Mouse (Mus musculus) intestine, embryonic 14.5 days (tissue): ENCODE results near the gene Slc35e3. TPM values are rescaled to one million over a fixed set of nuclear protein-coding genes. Genes with fewer than 3 reads are reported as not detected.

Source experiments
- ATAC-seq: fragments of 200-750 bp; cut with Nextera tagmentation; replicated peaks from 2 replicates; pipeline ENCODE4 v1.8.0; 2017; ENCODE audit warnings: low read depth, moderate number of reproducible peaks, moderate TSS enrichment, moderate library complexity; ENCODE audit not compliant: low FRiP score, low TSS enrichment
- DNase-seq: peaks from one replicate; pipeline ENCODE4 v3.0.0-alpha.2; 2018; ENCODE audit warnings: low spot score
- H3K27ac ChIP-seq: fragments of 300-500 bp; sonication (generic); 2 replicates; pipeline ENCODE4 v1.5.1; 2014; ENCODE audit warnings: low read depth, mild to moderate bottlenecking, control low read depth
- H3K27me3 ChIP-seq: fragments of 300-500 bp; sonication (generic); replicated peaks from 2 replicates; pipeline ENCODE4 v1.6.1; 2014; ENCODE audit warnings: low read length, control low read depth; ENCODE audit not compliant: control insufficient read depth, insufficient read depth
- H3K36me3 ChIP-seq: fragments of 300-500 bp; sonication (generic); 2 replicates; pipeline ENCODE4 v1.6.1; 2014; ENCODE audit warnings: low read length, control low read depth; ENCODE audit not compliant: control insufficient read depth, insufficient read depth
- H3K4me1 ChIP-seq: fragments of 300-500 bp; sonication (generic); replicated peaks from 2 replicates; pipeline ENCODE4 v1.6.1; 2014; ENCODE audit warnings: low read length, control low read depth, mixed read lengths; ENCODE audit not compliant: control insufficient read depth, insufficient read depth
- H3K4me2 ChIP-seq: fragments of 300-500 bp; sonication (generic); 2 replicates; pipeline ENCODE4 v1.6.1; 2014; ENCODE audit warnings: low read length
- H3K4me3 ChIP-seq: fragments of 300-500 bp; sonication (generic); 2 replicates; pipeline ENCODE4 v1.5.1; 2014; ENCODE audit warnings: low read depth, low read length, control low read depth, mixed read lengths
- H3K9ac ChIP-seq: fragments of 300-500 bp; sonication (generic); 2 replicates; pipeline ENCODE4 v1.6.1; 2014; ENCODE audit warnings: mild to moderate bottlenecking, low read length
- H3K9me3 ChIP-seq: fragments of 300-500 bp; sonication (generic); 2 replicates; pipeline ENCODE4 v1.6.1; 2016; ENCODE audit warnings: low read length, control low read depth; ENCODE audit not compliant: control insufficient read depth
- WGBS: fragments of 180-500 bp; shearing (Covaris S2); extraction: QIAGEN DNeasy Blood & Tissue Kit; methylation state at CpG from one replicate; pipeline ENCODE4 v1.1.7; 2014; 5-methylcytosine and 5-hydroxymethylcytosine counted together
- polyA plus RNA-seq: library from polyadenylated mRNA; unstranded; fragments of >200 nt; fragmentation: Nextera tagmentation; extraction: Ambion mirVana; gene quantifications from 2 replicates; pipeline ENCODE4 v1.2.1, GENCODE M21; 2014

Slc35e3 gene
- polyA plus RNA-seq, 1 experiment from 2014 or later, result 10.8 TPM

- H3K4me3 ChIP-seq, result no peak overlapping the region
- H3K27me3 ChIP-seq, result no peaks in the 10 kb centered on the region
- H3K9ac ChIP-seq, result no peak overlapping the region
- H3K36me3 ChIP-seq, result peaks cover 84% of the 10 kb centered on the region
- no peak overlapping the region for H3K4me2 ChIP-seq
- DNase-seq (no peak), ATAC-seq (no peak)
- H3K4me1 ChIP-seq, result no peaks in the 10 kb centered on the region
- 96% methylated on average over 10 of the region's 10 CpGs for WGBS
- no peaks in the 10 kb centered on the region for H3K9me3 ChIP-seq
- no peak overlapping the region for H3K27ac ChIP-seq
Measured at GRCm38 (mm10) chr10:117691389-117691968, 54.7 kb downstream of the Slc35e3 start.

- H3K4me3 ChIP-seq, result no peak overlapping the region
- no peak overlapping the region for H3K27ac ChIP-seq
- 96% methylated on average over 3 of the region's 3 CpGs for WGBS
- H3K4me1 ChIP-seq, result no peaks in the 10 kb centered on the region
- H3K4me2 ChIP-seq, result no peak overlapping the region
- DNase-seq, result no peak
- H3K9me3 ChIP-seq, result no peaks in the 10 kb centered on the region
- H3K36me3 ChIP-seq, result peaks cover 78% of the 10 kb centered on the region
- no peak overlapping the region for H3K9ac ChIP-seq
- H3K27me3 ChIP-seq, result no peaks in the 10 kb centered on the region
- no peak for ATAC-seq
Measured at GRCm38 (mm10) chr10:117690770-117691296, 55.3 kb downstream of the Slc35e3 start.

GRCm38 (mm10) chr10:117690101-117690352 lies 56.1 kb downstream of the Slc35e3 start:
- no peaks in the 10 kb centered on the region for H3K27me3 ChIP-seq
- DNase-seq (no peak), ATAC-seq (no peak)
- H3K9me3 ChIP-seq, result no peaks in the 10 kb centered on the region
- no peak overlapping the region for H3K9ac ChIP-seq
- no peak overlapping the region for H3K4me3 ChIP-seq
- WGBS, result 89% methylated on average over 2 of the region's 2 CpGs
- no peak overlapping the region for H3K27ac ChIP-seq
- peaks cover 70% of the 10 kb centered on the region for H3K36me3 ChIP-seq
- no peaks in the 10 kb centered on the region for H3K4me1 ChIP-seq
- no peak overlapping the region for H3K4me2 ChIP-seq

- ATAC-seq, result no peak
- Histone ChIP-seq H3K27ac (no peak overlapping the region), H3K4me3 (no peak overlapping the region), H3K9me3 (no peaks in the 10 kb centered on the region), H3K36me3 (peaks cover 64% of the 10 kb centered on the region), H3K4me1 (no peaks in the 10 kb centered on the region), H3K4me2 (no peak overlapping the region), H3K27me3 (no peaks in the 10 kb centered on the region), H3K9ac (no peak overlapping the region)
- 96% methylated on average over 11 of the region's 11 CpGs for WGBS
- no peak for DNase-seq
Measured at GRCm38 (mm10) chr10:117689297-117690100, 56.7 kb downstream of the Slc35e3 start.

- Histone ChIP-seq H3K9ac (no peak overlapping the region), H3K36me3 (peaks cover 57% of the 10 kb centered on the region), H3K4me3 (no peak overlapping the region), H3K4me1 (no peaks in the 10 kb centered on the region), H3K4me2 (no peak overlapping the region), H3K9me3 (no peaks in the 10 kb centered on the region), H3K27me3 (no peaks in the 10 kb centered on the region), H3K27ac (no peak overlapping the region)
- ATAC-seq, result peak; percentile 72
- 86% methylated on average over 13 of the region's 13 CpGs for WGBS
- DNase-seq, result no peak
Measured at GRCm38 (mm10) chr10:117688204-117689151, 57.7 kb downstream of the Slc35e3 start.

- no peak overlapping the region for H3K9ac ChIP-seq
- no peak for ATAC-seq
- H3K27ac ChIP-seq, result no peak overlapping the region
- WGBS, result 86% methylated on average over 7 of the region's 7 CpGs
- no peak for DNase-seq
- no peak overlapping the region for H3K4me2 ChIP-seq
- peaks cover 50% of the 10 kb centered on the region for H3K36me3 ChIP-seq
- no peaks in the 10 kb centered on the region for H3K4me1 ChIP-seq
- H3K27me3 ChIP-seq, result no peaks in the 10 kb centered on the region
- H3K9me3 ChIP-seq, result no peaks in the 10 kb centered on the region
- H3K4me3 ChIP-seq, result no peak overlapping the region
Measured at GRCm38 (mm10) chr10:117687577-117687976, 58.6 kb downstream of the Slc35e3 start.

GRCm38 (mm10) chr10:117687018-117687417 lies 59.1 kb downstream of the Slc35e3 start:
- H3K27me3 ChIP-seq, result no peaks in the 10 kb centered on the region
- H3K4me2 ChIP-seq, result no peak overlapping the region
- H3K4me3 ChIP-seq, result no peak overlapping the region
- H3K4me1 ChIP-seq, result no peaks in the 10 kb centered on the region
- peaks cover 44% of the 10 kb centered on the region for H3K36me3 ChIP-seq
- no peak overlapping the region for H3K27ac ChIP-seq
- DNase-seq, result no peak
- no peak overlapping the region for H3K9ac ChIP-seq
- WGBS, result 71% methylated on average over 3 of the region's 3 CpGs
- no peaks in the 10 kb centered on the region for H3K9me3 ChIP-seq
- no peak for ATAC-seq

GRCm38 (mm10) chr10:117685849-117686591 lies 60.1 kb downstream of the Slc35e3 start:
- ATAC-seq (no peak), DNase-seq (no peak)
- Histone ChIP-seq H3K4me2 (no peak overlapping the region), H3K27ac (no peak overlapping the region), H3K4me1 (no peaks in the 10 kb centered on the region), H3K36me3 (peaks cover 34% of the 10 kb centered on the region), H3K9ac (no peak overlapping the region), H3K4me3 (no peak overlapping the region), H3K9me3 (no peaks in the 10 kb centered on the region), H3K27me3 (no peaks in the 10 kb centered on the region)
- WGBS, result 92% methylated on average over 13 of the region's 13 CpGs
